Mouse (Mus musculus): Measurements from ENCODE around the gene Gipc3. TPM values are rescaled to one million over a fixed set of nuclear protein-coding genes. Genes with fewer than 3 reads are reported as not detected.
A peak's percentile ranks its signal among the peaks of the same experiment; 100 is the strongest.

Gipc3 gene
- polyA plus RNA-seq, 1 experiment = 3.2 TPM

DNA sequence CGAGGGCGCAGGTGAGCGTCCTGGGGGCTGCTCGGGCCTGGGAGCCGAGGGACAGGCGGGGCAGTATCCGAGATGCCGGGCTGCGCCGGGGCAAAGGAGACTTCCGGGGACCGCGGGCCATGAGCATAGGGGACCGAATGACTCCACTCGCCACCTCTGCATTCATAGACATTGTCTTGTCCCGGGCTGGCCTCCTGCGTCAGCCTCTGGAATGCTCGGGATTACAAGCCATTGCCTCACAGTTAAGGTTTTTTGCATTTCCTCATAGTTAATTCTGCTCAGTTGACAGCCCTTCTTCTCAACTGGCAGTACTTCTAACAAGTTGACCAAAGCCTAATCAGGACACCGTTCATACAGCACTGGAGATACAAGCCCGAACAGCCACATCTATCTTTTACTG, 21.6 kb downstream of the Gipc3 start:
- DNase-seq (ENCODE audit: low spot score) = no peak

DNA sequence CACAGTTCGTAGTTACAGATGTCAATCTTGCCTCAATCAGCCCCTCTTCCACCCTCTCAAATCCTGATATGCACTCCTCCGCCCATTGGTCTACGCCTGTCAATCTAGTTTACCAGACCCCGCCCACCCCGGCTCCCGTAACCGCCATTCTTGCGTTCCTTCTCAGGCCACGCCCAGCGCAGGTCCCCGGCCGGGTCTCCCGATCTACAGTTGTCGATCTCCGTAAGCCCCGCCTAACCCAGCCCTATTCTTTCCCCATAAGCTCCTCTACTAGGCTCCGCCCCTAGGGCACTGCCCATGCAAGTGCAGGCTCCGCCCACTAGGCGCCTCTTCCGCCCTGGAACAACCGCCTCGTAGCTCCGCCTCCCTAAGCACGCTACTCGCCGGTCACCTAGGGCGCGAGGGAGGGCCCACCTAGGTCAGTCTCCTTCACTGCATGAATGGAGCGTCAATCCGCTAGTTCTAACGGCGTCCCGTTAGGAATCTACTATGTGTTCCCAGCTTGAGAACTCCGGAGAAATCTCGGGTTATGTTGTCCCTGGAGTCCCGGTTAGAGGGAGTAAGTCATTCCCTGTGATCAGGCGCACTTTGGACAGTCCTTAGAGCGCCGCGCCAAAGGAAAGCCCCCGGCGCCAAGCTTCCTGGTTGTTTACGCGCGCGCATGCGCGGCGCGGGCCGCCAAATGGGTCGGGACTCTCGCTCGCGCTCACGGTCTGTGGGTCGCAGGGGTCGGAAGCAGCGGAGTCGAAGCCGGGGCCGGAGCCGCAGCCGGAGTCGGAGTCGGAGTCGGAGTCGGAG, 22.3 kb downstream of the Gipc3 start, which contains the start of gene Cactin:
TSS of gene Cactin (plus strand) at position 554 of the 798 bp plus-strand sequence.
- DNase-seq (ENCODE audit: low spot score) = peak; percentile 89

DNA sequence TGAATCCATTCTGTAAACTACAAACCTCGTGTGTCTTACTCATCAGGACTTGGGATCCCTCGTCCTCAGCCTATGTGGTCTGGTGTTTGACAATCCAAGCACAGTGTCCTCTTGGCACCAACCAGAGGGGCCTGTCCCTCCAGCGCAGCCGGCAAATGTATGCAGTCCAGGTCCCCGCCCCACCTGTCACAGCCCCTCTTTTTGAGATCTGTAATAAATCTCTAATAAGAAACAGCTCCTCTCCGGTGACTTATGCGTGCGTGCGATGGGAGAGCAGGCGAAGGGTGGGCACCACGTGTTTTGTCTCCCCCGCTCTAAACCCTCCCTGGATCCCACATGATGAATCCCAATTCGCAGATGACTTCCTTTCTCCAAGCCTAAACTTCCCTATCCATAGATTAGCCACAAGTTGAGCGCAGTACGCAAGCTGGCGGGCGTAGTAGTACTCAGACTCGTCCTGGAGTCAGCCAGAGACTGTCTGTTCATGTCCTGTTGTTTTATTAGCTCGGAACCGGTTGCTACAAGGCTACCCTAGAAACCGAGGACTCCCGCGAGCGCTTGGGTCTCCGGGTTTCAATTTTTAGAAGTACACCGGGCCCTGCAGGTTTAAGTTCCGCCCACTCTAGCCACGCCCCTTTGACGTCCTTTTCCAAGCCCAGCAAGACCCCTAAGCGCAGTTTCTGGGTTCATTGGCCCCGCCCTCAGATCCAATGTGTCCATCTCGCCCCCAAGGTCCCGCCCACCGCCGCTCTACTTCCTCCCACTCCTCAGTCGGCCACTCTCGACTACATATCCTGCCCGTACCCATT, 23.1 kb downstream of the Gipc3 start:
- no peak for DNase-seq (ENCODE audit: low spot score)

DNA sequence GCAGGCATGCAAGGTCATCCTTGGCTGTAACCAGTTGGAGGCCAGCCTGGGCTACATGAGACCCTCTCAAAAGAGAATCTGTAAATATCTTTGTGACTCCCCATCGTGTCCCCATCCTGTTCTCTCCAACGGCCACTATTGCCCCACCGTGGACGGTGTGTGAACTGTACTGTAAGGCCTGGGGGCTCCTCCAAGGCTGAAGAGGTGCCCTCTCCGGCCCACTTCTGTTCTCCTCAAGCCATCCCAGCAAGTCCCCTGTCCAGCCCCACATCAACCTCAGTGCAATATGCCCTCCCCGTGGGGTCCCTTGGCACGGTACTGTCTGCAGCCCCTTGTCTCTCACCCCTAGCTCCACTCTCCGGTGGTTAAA, 23.8 kb downstream of the Gipc3 start:
- DNase-seq (ENCODE audit: low spot score) = no peak

DNA sequence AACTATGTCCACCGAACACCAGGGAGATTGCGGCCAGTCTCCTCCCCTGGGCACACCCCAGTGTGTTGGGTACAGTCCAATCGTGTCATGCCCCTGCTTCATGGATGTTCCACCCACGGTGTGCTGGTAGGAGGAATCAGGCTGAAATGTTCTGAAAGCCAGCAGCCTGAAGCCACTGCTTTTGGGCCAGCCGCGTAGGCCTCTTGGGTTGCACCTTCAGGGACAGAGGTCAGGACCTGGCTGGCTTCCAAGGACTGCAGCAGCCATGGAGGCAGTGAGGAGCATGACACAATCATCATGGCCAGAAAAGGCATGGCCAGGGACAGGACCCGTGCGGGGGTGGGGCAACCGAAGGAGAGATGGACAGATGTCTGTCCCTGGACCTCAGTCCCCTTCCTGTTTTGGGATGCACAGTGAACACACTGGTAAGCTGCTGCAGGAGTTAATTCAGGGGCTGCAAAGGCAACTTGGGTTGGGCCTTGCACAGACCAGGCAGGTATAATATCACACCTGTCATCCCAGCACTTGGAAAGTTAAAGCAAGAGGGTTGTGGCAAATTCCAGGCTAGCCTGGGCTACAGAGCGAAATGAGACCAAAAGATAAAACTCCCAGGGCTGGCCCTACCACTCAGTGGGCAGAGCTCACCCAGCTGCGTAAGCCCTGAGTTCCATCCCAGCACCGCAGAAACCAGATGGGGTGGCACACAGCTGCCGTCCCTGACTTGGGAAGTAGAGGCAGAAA, 24.3 kb downstream of the Gipc3 start:
- DNase-seq (ENCODE audit: low spot score) = no peak

DNA sequence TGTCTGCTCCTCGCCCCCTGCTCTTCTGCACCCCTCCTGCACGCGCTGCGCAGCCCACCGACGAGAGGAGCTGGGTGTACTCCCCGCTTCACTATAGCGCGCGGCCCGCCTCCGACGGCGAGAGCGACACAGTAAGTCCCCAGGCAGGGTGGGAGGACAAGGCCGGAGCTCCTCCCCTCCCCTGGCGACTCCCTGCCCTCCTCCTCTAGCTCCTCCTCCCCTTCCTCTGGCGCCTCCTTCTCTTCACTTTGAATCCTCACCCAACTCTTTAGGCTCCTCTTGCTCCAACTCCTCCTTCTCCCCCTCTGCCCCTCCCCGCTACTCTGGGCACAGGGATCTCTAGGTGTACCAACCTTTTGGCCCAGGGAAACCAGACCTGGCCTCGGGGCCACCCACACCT, 25.8 kb downstream of the Gipc3 start:
- DNase-seq (ENCODE audit: low spot score) = no peak

DNA sequence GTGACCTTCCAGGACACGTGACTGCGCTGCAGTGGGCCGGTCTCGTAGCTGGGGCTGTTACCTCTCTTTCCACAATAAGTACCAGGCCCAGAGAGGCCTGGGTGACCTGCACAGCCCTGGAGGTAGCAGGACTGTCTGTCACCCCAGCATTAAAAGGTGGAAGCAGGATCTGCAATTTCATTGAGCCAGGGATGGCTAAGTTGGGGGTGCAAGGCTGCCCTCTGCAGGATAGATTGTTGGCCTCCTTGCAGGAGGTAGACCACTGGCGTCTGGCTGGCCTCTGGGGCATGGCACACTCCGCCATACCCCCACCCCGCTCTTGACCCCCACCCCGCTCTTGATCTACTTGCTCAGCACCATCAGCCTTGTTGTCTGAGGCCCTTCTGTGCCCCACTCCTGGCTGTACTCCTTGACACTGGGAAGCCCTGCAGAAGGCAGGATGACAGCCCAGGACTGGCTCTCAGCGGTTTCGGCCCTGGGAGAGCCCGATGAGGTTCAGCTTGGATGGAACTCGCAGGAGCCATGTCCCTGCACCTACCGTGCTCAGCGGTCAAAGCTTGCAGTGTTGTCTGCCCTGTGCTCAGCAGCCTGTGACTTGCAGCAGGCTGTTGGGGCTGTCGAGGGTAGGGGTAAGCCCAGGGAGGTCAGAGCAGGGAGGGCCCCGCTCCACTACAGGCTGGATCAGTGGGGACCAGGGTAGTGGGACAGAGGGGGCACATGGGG, 26.6 kb downstream of the Gipc3 start:
- DNase-seq (ENCODE audit: low spot score) = no peak

DNA sequence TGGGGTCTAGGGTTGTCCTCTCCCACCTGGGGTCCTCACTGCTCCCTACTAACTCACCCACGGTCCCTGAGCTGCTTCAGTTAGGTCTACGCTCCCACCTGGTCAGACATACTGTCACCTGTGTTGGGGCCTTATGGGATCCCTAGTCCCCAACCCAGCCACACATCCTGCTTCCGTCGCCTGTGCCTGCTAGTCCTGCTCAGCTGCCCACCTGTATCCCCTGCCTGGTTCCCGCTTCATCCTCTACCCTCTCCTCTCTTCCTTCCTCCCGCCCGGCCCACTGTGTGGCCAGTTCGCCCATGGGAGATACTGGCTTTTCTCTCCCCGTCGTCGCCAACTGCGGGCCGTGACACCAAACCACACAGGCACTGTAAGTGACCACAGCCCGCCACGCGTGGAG, 27.5 kb downstream of the Gipc3 start:
- DNase-seq (ENCODE audit: low spot score) = no peak

DNA sequence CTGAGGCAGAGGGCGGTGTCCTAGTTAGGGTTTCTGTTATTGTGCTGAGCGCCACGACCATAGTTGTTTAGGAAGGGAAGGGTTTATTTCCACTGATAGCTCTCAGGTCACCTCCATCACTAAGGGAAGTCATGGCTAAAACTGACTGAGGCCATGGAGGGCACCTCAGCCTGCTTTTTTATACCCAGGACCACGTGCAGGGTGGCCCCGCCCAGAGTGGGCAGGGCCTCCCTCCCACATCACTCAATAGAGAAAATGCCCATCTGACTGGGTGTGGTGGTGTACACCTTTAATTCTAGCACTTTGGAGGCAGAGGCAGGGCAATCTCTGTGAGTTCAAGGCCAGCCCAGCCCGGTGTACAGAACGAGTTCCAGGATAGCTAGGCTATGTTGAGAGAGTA, 28.9 kb downstream of the Gipc3 start:
- DNase-seq (ENCODE audit: low spot score) = no peak

DNA sequence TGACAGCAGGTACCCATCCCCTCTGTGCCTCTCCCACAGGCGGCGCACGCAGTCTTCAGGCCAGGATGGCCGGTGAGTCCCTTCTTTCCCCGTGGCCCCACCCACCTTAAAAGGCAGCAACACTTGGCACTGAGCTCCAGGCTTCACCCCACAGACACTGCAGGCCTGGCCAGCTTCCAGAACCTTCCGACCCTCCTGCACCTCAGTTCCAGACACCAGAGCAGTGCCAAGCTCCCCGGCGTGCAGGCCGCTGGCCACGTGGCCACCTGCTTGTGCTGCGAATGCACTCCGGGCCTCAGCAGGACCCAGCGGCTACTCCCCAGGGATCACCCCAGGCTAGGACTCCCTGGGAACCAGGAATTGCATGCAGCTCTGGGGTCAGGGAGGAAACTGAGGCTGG, 29.5 kb downstream of the Gipc3 start:
- no peak for DNase-seq (ENCODE audit: low spot score)

DNA sequence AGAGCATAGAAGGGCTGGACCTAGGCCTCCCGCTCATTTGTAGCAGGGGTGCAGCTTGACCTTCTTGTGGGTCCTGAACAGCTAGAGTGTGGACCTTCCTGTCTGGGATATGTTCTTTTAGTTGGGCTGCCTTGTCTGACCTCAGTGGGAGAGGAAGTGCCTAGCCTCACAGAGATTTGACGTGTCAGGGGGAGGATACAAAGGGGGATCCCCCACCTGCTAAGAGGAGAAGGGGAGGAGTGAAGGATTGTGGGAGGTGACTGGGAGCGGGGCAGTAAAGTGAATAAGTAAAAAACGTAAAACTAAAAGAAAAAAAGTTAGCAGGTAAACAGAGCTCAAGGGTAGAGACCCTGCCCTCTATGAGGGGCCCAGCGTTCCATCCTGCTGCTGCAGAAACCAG, 33.5 kb downstream of the Gipc3 start:
- no peak for DNase-seq (ENCODE audit: low spot score)

DNA sequence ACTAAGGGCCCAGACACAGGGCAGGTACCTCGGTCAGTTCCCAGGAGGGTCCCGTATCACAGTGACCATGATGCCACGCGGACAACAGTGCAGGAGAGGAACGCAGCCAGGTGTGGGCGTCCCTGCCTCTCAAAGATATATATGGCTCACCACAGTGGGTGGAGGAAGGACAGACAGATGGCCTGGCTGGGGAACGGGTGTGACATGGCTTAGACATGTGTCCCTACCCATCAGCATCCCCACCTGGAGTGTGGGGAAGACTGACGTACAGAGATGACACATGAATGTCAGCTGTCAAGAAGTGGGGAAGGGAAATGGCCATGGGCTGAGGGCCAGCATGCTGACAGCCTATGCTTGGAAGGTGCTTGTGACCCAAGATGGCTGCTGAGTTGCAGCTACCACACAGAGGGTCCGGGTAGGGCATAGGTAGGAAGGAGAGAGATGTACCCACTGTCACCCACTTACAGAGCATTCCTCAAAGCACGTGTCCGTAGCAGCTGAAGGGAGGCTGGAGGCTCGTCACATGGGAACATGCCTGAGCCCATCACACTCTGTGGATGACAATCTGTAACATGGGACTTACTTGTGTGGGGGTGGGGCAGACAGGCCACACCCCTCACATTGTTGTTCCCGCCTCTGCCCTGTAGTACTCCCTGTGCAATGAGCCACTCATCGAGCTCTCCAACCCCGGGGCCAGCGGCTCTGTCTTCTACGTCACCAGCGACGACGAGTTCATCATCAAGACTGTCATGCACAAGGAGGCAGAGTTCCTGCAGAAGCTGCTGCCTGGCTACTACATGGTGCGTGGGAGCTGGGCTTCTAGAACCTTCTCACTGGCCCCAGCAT, 36.0 kb downstream of the Gipc3 start:
- DNase-seq (ENCODE audit: low spot score) = no peak

DNA sequence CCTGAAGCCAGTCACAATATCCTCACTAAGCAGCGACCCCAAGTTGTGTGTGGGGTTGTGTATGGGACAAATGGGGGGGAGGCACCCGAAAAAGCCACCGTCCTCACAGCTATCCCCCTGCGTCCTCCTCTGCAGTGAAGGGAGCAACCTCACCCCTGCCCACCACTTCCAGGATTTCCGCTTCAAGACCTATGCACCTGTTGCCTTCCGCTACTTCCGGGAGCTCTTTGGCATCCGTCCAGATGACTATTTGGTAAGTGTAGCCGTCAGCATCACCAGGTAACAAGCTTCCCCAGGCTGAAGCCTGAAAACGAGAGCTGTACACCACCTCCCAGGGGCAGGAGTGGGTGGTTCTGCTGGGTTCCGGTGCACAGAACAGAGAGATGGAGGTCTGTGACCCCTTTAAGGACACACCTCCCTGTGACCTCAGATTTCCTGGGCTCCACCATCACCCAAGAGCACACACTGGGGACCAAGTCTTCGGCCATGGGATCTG, 36.8 kb downstream of the Gipc3 start:
- DNase-seq (ENCODE audit: low spot score) = no peak

DNA sequence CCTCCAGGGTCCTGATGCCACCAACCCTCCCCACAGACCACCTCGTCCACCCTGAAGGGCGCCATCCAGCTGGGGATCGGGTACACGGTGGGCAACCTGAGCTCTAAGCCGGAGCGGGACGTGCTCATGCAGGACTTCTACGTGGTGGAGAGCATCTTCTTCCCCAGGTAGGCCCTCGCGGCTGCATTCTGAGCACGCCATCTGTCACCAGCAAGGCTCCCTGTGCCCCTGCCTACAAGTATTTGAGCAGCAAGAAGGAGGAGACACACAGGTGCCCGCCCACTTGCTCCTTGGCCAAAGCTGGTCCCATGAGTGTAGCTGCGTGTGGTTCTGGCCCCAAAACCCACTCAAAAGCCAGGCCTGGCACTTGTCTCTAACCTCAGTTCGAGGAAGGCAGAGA, 37.4 kb downstream of the Gipc3 start:
- DNase-seq (ENCODE audit: low spot score) = no peak

DNA sequence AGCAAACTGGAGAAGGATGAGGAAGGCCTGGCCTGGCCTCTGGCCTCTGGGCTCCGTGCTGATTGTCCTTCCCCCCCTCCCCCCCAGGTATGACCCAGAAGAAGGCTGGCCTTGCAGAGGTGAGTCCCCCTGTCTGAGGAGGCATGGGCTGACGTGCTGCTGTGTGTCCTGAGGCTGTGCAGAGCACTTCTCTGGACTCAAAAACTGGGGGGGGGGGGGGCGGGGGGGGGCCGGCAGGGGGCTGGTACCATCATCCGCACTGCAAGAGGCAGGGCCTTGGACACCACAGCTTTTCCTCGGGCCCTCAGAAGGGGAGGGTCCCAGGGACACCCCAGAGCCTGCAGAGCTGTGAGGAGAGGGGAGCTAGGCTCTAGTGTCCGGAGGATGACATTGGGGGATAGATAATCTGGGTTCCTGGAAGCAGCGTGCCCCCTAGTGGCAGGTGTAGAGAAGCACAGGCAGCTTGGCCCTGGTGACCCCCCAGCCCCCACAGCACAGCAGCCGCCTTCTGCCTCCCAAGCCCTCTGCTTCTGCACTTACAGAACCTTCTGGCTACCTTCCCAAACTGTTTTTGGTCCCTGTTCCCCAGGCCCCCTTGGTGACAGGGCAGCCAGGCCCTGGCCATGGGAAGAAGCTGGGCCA, 38.3 kb downstream of the Gipc3 start:
- DNase-seq (ENCODE audit: low spot score) = no peak

DNA sequence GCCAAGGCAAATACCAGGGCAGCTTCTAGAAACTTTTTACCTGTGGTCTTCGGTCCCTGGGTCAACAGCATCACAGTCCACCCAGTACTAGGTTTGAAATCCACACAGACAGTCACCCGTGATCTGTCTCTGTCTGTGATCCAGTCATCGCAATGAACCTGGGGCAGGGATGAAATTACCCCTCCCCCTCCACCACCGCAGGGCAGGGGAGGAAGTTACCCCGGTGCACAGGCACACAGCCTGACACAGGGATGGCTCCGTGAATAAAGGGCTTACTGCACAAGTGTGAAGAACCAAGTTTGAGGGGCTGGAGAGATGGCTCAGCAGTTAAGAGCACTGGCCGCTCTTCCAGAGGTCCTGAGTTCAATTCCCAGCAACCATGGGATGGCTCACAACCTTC, 39.3 kb downstream of the Gipc3 start:
- no peak for DNase-seq (ENCODE audit: low spot score)

DNA sequence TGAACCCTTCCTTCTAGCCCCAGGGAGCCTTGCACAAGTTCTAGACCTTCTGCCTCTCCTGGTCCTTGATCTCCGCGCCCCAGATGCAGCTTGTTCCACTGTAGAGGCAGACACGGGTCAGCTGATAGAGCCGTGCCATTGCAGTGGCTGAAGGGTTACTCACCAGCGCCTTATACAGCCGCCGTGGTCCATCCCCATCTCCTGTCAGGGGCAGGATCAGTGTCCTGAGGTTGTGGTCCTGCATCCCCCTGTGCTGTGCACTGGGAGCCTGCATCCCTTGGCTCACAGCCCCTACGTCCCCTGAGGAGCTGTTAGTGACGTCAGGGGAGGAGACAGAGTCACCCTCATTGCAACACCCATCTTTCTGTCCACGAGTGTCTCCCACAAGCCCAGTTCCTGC, 39.8 kb downstream of the Gipc3 start:
- DNase-seq (ENCODE audit: low spot score) = no peak

DNA sequence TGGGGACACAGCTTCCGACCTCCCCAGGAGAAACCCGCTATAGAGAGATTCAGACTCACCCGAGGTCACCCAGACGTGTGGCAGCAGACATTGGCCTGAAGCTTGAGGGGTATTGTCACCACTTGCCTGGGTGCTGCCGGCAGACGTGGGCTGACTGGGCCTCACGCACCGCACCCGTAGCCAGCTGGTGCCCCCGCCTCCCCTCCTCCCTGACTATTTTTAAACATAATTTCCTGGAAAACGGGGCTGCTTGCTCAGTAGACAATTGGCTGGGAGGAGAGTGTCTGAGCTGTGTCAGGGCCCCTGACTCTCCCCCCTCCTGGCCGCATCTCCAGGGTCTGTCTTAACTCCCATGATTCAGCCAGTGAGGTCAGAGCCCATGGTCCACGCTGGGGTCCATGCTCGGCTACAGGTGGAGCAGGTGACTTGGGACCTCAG, 40.3 kb downstream of the Gipc3 start:
- DNase-seq (ENCODE audit: low spot score) = no peak

DNA sequence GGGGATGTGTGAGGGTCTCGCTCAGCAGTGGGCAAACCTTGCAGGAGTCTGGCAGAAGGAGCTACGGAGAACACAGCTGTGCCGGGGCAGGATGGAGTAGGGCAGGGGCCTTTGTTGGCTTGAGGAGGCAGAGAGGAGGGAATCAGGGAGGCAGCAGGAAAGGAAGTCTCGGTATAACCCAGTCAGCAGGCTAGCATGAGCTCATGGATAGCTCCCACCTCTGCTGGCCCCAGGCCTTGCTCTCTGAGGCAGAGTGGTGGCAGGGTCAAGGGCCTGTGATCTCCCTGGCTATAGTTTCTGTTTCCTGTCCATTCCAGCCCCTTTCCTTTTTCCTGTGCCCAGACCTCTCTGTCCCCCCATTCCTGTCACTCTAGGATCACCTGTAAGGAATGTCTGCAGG, 40.8 kb downstream of the Gipc3 start:
- no peak for DNase-seq (ENCODE audit: low spot score)

DNA sequence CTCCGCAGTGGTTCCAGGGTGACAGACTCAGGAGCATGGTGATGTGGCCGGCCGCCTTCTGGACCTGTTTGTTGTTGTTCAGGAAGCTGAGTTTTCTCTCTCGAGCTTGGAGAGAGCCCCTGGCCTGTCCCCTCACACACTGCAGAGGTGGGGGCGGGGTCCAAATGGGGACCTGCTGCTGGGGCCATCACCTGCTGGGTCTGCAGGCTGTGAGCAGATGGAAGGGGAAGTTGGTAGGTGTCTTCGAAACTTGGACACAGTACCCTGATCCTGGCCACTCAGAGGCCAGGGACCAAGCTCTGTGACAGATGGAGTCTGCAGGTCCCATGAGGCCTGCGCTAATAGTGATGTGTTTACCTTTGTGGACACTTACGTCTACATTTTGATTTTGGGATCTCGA, 41.7 kb downstream of the Gipc3 start:
- DNase-seq (ENCODE audit: low spot score) = no peak
